Mouse (Mus musculus): Measurements from ENCODE around the gene Wnt10b.

The Wnt10b gene

GRCm38 (mm10) chr15:98729791-98730545 is 48.0 kb downstream of the Wnt10b start:
- DNase-seq (ENCODE audit: low spot score in 2 of 2): no peak

- no peak for DNase-seq (ENCODE audit: low spot score in 2 of 2)
Measured at GRCm38 (mm10) chr15:98728366-98728765, 49.6 kb downstream of the Wnt10b start.

GRCm38 (mm10) chr15:98727443-98728321 is 50.3 kb downstream of the Wnt10b start, which contains the start of gene Fkbp11:
TSS of gene Fkbp11 (minus strand) at chr15:98728198.
- no peak for DNase-seq (ENCODE audit: low spot score in 2 of 2)

- no peak for DNase-seq (ENCODE audit: low spot score in 2 of 2)
Measured at GRCm38 (mm10) chr15:98726746-98727145, 51.2 kb downstream of the Wnt10b start.

GRCm38 (mm10) chr15:98726079-98726478 is 51.9 kb downstream of the Wnt10b start:
- DNase-seq (ENCODE audit: low spot score in 2 of 2): no peak

- DNase-seq (ENCODE audit: low spot score in 2 of 2): no peak
Measured at GRCm38 (mm10) chr15:98724441-98724840, 53.5 kb downstream of the Wnt10b start.

GRCm38 (mm10) chr15:98722854-98723253 is 55.1 kb downstream of the Wnt10b start:
- DNase-seq (ENCODE audit: low spot score in 2 of 2): no peak

GRCm38 (mm10) chr15:98722191-98722590 is 55.8 kb downstream of the Wnt10b start:
- DNase-seq (ENCODE audit: low spot score in 2 of 2): no peak

Measured in frontal cortex, postnatal 36 days (tissue).